Mouse (Mus musculus) urinary bladder, postnatal 10 days (tissue): ENCODE measurements at regions not wholly inside any gene's neighbourhood (a gene's known extent, or its start where the extent isn't known, plus 50 kb on each side); places are given as distances from the start of the nearest gene placed in this dataset.

ENCODE experiments used
- DNase-seq: peaks from one replicate; pipeline ENCODE4 v3.0.0; 2022; ENCODE audit warnings: low spot score

DNA sequence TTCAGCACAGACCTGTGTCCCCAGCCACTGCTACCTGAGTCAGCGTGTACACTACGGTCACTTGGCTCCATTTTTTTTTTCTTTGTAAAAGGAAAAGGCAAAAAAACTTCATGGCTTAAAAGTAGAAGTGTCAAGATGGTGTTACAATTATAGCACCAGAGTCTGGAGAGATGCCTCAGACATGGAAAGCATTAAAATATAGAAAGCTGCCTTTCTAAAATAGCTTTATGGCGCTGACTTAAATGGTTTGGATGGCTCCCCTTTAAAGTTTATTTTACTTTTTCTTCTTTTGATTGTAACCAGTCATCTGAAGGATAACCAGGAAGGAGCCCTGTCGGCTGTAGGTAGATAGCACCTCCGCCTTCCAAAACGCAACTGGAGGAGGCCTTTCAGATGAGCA, 79.0 kb upstream of the Jade1 start:
- no peak for DNase-seq

DNA sequence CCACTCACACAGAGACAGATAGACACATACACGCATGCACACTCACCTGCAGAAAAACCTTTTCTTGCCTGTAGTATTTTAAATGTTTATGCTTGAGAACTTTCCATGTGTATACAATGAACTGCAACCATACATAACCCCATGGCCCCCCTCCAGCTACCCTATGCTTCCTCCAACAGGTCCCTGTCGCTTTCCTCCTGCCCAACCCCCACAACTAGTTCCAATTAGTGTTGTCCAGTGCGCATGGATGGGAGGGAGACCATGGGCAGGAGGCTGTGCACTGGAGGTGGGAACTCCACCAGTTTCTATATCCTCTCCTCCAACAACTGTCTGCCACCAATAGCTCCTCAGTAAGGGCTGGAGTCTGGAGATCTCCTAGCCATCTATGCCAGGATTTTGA, 82.9 kb upstream of the Jade1 start:
- DNase-seq = no peak

DNA sequence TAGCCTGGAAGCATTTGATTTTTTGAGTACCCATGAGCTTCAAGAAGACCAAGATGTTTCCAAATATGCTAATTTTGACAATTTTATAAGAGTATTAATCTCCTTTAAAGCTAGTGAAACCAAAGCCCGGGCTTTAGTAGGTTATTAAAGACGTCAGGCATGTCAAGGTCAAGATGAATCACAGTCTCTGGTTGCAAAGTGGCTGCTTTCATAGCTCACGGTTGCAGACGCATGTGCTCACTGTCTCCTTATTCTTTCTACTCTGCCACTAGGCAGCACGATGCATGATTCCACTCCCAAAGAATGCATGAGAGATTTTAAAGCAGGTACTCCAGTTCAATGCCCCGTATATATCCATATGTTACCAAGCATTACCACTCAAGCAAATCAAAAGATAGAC, 86.4 kb upstream of the Jade1 start:
- DNase-seq = no peak

DNA sequence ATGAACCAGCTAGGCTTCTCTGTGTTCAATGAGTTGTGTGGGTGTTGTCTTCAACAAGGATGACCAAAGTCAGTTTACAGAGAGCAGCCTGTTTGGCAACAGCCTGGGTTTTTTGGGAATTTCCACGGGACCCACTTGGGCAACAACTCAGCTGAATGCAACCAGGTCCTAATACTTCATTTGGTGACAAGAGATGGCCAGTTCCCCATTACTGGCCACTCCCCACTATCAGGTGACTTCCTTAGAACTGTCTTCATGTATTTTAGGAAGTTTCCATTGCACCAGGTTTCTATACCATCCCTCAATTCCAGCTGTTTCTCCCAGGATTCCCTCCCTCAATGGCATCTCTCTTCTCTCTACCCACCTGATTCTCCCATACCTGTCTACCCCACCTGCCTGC, 87.7 kb upstream of the Jade1 start:
- DNase-seq = no peak

DNA sequence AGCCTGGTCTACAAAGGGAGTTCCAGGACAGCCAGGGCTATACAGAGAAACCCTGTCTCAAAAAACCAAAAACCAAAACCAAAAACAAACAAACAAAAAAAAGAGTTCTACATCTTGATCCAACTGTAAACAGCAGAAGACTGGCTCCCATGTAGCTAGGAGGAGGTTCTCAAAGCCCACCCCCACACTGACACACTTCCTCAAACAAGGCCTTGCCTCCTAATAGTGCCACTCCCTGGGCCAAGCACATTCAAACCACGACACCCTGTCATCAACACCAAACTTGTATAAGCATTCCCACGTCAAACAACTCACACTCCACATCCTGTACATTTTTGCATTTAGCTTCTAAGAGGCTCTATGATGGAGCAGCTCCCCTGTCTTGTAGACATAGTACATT, 89.6 kb upstream of the Jade1 start:
- DNase-seq = no peak

DNA sequence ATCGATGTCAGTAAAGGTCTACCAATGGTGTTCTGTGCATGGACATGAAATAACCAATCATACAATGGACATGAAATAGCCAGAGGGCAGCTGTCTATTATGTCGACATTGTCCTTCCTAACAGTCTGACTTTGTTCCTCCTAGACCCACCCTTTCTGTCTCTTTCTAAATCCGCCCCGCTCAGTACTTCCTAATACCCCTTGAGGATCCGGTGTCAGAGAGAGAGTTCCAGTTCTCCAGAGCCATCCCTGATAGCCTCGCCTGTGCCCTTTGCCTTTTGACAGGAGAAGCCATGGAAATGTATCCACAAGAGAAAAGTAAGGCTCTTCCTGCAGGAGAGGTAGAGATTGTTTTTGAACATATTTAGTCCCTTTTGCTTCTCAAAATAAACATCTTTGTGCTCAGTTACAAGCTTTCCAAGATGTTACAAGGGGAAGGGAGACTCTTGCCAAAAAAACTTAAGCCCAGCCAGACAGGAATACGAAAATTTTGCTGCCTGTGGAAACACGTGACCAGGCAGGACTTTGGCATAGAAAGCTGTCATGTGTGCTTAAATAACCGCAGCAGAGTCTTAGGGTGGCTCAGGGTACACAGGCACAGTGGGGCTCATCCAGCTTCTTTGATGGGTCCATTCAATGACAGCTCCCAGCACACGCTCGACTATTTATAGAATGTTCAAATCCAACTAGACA, 92.4 kb upstream of the Jade1 start:
- no peak for DNase-seq

DNA sequence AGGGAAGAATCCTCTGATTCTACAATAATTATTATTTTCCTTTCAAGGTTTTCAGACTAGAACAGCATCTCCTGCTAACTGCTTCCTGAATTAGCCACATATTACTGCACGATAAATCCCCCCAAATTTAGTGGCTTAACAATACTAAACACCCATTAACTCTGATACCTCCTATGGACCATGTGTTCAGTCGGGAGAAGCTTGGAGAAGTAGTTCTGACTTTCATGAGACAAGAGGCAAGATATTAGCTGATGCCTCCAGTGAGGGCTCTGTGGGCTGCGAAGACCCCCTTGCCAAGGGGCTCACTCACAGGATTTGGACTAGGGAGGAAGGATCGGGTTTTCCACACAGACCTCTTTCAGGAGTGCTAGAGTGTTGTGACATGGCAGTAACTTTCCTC, 95.4 kb upstream of the Jade1 start:
- no peak for DNase-seq

DNA sequence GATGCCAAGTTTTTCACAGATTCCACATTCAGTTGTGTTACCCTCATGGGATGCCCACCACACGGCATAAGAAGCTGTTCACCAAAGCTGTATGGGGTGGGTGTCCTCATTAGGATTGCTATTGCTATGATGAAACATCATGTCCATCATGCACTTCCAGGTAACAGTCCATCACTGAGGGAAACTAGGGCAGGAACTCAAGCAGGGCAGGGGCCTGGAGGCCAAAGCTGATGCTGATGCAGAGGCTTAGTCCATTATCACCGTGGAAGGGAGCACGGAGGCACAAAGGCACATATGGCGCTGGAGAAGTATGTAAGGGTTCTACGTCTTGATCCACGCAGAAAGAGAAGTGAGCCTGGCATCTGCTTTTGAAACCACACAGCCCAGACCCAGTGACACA, 97.4 kb upstream of the Jade1 start:
- no peak for DNase-seq

DNA sequence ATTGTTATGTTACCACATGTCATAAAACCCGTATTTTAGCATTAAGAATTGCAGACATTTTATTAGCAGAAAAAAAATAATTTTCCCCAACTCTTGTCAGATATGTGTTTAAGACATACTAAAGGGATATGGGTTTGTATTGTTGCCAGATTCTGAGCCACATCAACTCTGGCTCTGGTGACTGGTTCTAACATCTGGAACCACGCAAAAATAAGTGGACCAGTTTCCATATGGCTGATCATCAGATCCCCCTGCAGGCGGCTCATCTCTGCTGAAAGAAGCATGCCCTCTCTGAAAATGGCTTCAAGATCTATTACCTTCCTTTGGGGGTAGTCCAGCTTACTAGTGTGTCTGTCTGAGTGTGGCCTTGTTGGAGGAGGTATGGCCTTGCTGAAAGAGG, 102.0 kb upstream of the Jade1 start:
- no peak for DNase-seq

DNA sequence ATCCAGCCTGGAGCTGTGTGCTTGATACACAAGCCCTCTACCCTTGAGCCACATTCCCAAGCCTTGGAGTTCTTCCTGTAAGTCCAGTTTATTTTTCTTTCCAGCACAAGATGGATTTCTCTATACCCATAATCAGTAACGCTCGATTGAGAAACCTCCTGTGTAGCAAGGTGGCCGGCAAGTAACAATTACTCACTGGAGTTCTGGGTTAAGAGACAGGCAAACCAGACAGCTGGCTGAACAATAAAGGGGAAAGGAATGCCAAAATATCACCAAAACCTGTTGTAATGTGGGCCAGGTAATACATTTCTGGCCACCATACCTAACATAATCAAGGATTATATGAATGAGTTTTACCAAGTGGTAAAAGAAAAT, 102.8 kb upstream of the Jade1 start:
- DNase-seq = no peak

DNA sequence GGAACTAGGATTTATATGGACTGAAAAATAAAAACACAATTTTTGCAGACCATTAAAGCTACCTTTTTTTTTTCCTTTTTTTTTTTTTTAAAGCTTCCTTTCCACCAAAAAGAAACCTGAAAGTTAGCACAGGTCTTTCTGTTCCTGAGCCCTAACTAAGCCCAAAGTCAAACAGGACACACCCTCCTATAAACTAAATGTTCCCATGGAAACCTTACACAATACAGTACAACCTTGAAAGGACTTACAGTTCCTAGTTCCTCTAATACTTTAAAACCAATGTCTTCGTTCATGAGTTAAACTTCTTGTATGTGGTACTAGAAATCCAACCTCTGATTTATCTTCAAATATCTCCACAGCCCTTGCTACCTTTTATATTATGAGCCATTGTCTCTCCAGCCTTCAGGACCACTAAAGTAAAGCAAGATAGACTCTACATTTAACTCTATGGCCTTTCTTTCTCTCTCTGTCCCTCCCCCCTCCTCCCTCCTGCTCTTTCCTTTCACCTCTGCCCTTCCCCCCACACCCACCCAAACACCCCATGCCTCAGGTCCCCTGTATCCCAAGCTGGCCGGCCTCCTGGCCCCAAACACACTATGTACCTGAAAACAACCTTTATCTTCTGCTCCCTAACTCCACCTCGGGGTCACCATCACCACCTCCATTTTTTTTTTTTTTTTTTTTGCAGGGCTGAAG, 103.4 kb upstream of the Jade1 start:
- no peak for DNase-seq

DNA sequence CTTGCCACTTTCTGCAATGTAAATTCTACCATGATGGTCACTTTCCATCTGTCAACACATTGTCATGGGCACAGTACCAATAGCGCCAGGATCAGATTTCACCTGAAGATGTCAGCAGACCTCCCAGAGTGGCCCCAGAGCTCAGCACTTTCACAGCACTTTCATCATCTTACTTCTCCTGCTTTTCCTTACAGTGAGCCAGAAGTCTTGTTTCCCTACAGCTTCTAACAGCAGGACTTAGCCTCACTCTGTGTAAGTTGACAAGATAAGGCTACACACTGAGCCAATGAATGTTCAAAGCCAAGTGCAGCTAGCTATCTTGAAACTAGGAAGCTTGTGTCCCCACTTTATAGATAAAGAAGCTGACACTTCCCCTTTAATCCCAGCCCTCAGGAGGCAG, 104.8 kb upstream of the Jade1 start:
- DNase-seq = no peak

DNA sequence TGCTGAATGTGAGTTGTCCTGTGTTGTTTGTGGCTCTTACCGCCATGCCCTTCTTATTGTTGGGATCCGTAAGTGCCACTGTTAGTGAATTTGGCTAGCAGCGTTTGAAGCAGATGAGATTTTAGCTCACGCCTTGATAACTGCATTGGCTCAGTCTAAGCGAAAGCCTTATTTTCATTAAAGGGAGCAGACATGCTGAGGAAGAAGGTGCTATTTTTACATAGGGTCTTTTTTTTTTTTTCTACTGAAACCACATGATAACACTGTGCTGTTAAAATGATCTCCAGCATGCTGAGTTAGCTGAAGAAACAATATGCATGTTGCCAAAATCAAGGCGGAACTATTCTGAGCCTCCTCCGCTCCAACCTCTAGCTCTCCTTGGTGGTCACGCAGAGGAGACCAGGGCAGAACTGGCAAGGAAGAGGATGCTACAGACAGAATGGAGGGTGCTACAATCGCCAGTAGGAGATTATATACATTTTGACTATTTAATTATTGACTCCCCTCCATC, 111.2 kb upstream of the Jade1 start:
- DNase-seq = no peak

DNA sequence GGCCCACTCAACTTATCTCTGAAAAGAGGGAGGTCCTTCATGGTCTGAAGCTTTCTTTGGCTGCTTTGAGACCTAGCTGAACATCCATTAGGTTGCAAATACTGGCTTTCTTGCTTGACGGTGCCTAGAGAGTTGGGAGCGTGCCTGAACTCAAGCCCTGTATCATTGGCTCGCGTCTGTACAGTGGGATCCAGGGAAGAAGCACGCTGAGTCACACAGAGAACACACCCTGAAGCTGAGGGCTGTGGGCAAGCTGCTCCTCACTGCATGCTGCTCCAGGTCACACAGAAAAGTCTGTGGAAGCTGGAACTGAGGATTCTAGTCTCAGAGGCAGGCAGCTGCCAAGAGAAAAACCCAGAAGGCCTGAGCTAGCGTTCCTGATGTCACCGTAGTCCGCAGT, 119.3 kb upstream of the Jade1 start:
- DNase-seq = no peak

DNA sequence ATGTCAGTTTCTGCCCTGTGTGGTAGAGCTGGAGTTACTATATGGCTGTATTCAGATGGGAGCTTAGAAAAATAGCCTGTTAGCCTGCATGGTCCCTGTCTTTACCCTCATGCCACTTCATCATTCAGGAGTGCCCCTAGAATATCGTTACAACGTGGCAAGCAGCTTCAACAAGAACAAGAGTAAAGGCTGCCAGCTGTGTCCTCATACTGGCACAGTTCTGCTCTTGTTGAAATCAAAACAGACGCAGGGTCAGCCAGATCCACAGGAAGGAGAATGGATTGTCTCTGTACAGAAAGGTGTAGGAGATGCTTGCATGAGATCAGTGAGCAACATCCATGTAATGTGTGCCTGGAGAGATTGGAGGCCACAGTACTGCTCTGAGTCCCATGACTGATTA, 122.4 kb upstream of the Jade1 start:
- no peak for DNase-seq

DNA sequence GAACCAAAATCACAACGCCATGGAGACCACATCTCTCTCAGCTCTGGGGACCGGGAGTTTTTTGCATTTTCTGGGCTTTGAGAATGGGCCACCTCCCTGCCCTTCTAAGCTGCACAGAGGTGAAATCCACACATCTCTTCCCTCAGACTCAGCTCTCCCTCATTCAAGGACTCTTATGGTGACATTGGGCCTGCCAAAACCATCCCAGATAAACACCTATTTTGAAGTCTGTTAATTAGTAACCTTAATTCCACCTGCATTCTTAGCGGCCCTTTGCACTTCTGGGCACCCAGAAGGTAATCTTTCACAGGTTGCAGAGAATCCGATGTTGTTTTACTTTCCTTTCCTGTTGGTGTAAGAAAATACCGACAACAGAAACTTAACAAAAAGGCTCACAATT, 123.2 kb upstream of the Jade1 start:
- no peak for DNase-seq

DNA sequence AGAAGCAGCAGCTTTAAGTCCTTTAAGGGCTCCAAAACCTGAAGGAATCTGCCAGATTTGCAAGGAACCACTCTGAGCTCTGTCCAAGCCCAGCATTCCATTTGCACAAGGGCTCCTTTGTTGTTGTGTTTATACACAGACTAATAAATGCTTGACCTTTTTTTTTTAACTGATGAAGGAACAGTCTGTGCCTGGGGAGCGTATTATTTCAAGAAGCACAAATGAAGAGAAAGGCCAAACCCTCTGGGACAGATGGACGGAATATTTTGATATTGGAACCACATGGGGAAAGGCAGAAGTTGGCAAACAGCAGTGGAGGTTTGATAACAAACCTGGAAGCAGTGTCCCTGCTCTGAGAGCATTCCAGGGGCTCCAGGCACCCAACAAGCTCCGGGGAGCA, 125.3 kb upstream of the Jade1 start:
- no peak for DNase-seq

DNA sequence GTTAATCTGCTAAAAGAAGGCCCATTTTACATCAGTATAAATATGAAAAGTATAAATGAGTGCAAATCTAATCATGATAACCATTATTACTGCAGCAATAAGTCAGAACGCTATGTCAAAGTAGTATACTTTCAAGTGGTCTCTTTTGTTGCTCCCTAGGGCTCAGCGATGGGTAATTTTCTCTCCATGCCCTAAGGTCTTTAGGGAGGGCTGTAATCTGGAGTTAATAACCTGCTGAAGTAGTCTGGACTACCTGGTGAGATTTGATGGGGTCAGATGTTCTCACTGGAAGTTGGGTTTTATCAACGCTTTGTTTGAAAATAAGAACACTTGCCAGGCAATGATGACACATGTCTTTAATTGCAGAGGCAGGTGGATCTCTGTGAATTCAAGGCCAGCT, 128.6 kb upstream of the Jade1 start:
- no peak for DNase-seq

DNA sequence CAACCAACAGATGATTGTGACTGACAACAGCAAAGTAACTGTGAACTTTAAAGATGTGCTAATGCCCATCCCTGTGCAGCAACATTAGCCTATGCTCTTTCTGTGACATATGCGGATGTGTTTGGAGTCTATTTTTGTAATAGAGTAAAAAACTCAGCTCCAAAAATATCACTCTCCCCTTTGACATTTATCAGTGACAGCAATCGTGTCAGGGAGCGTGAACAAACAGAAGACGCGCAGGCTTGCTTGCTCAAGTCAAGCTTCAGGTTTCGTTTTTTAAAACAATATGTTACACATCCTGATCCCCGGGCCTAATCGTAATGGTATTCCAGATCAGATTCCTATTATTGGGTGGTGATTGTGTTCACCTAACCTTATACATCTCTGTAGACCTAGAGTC, 129.7 kb upstream of the Jade1 start:
- DNase-seq = no peak

DNA sequence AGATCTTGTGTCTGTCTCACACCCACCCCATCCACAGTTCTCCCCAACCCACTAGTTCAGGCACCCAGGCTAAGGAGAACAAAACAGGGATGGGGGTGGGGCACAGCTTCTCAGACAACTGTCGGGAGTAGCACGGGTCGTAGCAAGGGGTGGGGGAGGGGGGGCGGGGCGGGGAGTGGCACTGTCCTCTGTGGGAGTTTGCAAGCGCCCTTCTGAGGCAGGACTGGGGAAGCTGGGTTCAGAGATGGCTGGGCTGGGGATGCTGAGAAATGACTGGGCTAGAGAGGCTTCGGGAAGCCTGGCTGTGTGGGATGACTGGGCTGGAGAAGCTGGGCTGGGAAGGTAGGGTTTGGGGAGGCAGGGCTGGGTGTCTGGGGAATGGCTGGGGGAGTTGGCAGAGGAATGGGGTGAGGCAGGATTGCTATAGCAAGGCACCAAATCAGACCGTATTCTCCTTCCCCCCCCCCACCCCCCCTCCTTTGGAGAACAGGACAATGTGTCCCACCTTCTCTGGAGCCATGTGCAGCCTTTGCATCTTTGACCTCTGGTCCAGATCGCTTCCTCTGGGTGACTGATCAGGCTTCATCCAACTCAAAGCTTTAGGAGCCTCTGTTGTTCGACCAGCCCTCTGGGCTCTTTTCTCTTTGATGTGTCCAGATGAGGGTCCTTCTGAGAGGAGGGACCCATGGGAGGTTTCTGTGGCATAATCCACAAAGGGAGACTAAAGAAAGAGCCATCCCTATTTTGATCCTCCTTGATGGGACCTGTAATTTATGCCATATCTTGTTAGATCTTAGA, 131.2 kb upstream of the Jade1 start:
- no peak for DNase-seq

DNA sequence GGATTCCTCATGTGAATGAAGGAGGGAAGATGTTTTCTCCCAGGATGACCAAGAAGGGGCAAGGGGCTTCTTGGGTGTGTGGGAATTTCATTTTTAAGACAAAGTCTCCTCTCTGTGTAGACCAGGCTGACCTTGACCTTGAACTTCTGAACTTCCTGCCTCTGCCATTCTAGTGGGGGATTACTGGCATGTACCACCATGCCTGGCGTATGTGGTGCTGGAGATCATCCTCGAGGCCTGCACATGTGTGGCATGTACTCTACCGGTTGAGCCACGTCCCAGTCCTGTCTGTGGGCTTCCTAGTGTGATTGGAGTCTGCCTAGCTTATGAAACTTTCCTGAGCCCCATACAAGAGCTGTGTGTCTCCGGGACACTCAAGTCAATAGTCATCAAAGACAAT, 131.9 kb upstream of the Jade1 start:
- DNase-seq = no peak

DNA sequence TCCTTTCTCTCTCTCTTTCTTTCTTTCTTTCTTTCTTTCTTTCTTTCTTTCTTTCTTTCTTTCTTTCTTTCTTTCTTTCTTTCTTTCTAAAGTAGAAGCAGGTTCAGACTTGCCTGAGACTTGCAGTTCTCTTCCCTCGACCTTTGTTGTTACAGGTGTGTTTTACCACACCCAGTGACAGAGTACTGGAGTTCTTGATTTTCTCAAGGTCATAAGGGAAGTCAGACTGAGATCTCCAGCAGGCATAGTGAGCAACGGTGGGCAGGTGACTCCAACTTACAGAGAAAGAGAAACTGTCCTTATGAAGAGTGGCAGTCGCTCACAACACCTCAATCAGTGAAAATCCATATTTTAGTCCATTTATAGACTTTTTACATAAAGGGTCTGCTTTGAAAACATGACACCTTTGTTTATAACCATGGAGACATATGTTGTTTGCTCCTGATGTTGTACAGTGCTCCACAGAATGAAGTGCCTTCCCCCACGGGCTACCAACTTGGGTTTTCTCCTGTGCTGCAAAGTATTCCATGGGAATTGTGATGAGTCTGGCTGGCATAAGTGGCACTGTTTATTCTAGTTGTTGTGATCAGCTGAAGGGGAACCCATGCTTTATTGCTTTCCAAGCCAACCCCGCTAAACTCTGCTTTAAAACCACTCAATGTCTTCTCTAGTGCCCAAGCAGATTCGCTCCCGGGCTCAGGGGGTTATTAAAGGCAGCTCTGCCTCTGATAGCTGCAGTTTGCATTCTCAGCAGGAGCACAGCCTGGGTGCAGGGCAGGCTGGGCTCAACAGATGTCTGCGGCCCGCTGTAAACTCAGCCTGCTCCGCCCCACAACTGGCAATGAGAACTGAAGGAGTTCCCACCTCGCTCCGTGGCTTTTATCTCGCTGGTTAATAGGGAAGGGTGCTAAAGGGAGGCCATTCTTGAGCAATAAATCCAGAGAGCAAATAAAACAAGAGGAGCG, 132.6 kb upstream of the Jade1 start:
- DNase-seq = no peak
